Mouse (Mus musculus) spleen, adult 2 months (tissue): ENCODE data around the gene Scn8a.

ENCODE experiments used
- CTCF ChIP-seq: fragments of 200-500 bp; IDR thresholded peaks from 2 replicates; pipeline ENCODE4 v1.5.1; 2011; ENCODE audit warnings: mild to moderate bottlenecking, inconsistent platforms; ENCODE audit not compliant: insufficient read depth, insufficient read length, insufficient replicate concordance; ENCODE audit errors: extremely low read depth
- POLR2A ChIP-seq: fragments of 200-500 bp; IDR thresholded peaks from 2 replicates; pipeline ENCODE4 v1.6.1; 2011; ENCODE audit warnings: low read depth, low read length, inconsistent platforms

GRCm38 (mm10) chr15:101077813-101078730 lies 208.4 kb downstream of the Scn8a start, which contains the start of gene Fignl2:
- TF ChIP-seq CTCF: no peak
- TF ChIP-seq POLR2A: no peak
